Mouse (Mus musculus): Measurements from ENCODE around the gene Kif2c. TPM values are rescaled to one million over a fixed set of nuclear protein-coding genes. Genes with fewer than 3 reads are reported as not detected.

The Kif2c gene
- total and polyA plus RNA-seq, 2 experiments: 0.05 to 0.18 TPM

DNA sequence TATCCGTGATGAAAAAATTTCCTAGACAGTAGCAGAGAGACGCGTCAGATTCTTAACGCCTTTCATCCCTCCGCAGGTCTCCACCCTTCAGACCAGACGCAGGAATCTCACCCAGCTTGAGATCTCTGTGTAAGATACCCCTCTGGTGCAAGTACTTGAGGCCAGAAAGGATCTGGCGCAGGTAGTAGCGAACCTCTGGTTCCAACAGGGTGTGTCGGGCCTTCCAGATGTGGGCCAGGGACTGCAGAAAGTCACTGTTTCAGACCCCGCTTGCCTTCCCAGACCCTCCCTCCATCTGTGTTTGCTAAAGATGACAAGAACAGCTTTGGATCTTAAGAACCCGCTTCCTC, 49.7 kb downstream of the Kif2c start:
- Histone ChIP-seq H3K36me3 (ENCODE audit: control insufficient read depth, insufficient read depth, low read length) (peaks cover 44% of the 10 kb centered on the region), H3K4me1 (ENCODE audit: control insufficient read depth, insufficient read depth, low read length) (peaks cover 21% of the 10 kb centered on the region), H3K9ac (ENCODE audit: low read depth, low read length) (peak overlapping the region; percentile 85), H3K27me3 (ENCODE audit: control insufficient read depth, insufficient read depth, low read length) (no peaks in the 10 kb centered on the region), H3K79me2 (ENCODE audit: control insufficient read depth, insufficient read depth, low read length) (peaks cover 6% of the 10 kb centered on the region; the same call in 1 of the 2 replicates), H3K27ac (replicated peaks; ENCODE audit: insufficient read depth, low read depth, low read length) (peak overlapping the region; percentile 58), H3K4me3 (ENCODE audit: insufficient read depth, low read depth, low read length) (peak overlapping the region; percentile 82)
- DNase-seq (ENCODE audit: extremely low read depth, low read depth, low spot score): no peak
- TF ChIP-seq POLR2A (IDR thresholded peaks at IDR 0.05; ENCODE audit: extremely low read depth, insufficient read depth, low read length) (no peak), CTCF (IDR thresholded peaks at IDR 0.05; ENCODE audit: low read depth, low read length) (no peak)
- WGBS: 42% methylated on average over 11 of the region's 11 CpGs

GRCm38 (mm10) chr4:117131890-117132793, 50.3 kb downstream of the Kif2c start:
- TF ChIP-seq POLR2A (IDR thresholded peaks at IDR 0.05; ENCODE audit: extremely low read depth, insufficient read depth, low read length) (no peak), CTCF (IDR thresholded peaks at IDR 0.05; ENCODE audit: low read depth, low read length) (no peak)
- H3K27ac ChIP-seq (replicated peaks; ENCODE audit: insufficient read depth, low read depth, low read length): peak overlapping the region; percentile 58
- peaks cover 6% of the 10 kb centered on the region; the same call in 1 of the 2 replicates for H3K79me2 ChIP-seq (ENCODE audit: control insufficient read depth, insufficient read depth, low read length)
- no peak for DNase-seq (ENCODE audit: extremely low read depth, low read depth, low spot score)
- peaks cover 21% of the 10 kb centered on the region for H3K4me1 ChIP-seq (ENCODE audit: control insufficient read depth, insufficient read depth, low read length)
- peak overlapping the region; percentile 85 for H3K9ac ChIP-seq (ENCODE audit: low read depth, low read length)
- H3K4me3 ChIP-seq (ENCODE audit: insufficient read depth, low read depth, low read length): peak overlapping the region; percentile 82
- no peaks in the 10 kb centered on the region for H3K27me3 ChIP-seq (ENCODE audit: control insufficient read depth, insufficient read depth, low read length)
- H3K36me3 ChIP-seq (ENCODE audit: control insufficient read depth, insufficient read depth, low read length): peaks cover 47% of the 10 kb centered on the region
- 44% methylated on average over 7 of the region's 7 CpGs for WGBS

DNA sequence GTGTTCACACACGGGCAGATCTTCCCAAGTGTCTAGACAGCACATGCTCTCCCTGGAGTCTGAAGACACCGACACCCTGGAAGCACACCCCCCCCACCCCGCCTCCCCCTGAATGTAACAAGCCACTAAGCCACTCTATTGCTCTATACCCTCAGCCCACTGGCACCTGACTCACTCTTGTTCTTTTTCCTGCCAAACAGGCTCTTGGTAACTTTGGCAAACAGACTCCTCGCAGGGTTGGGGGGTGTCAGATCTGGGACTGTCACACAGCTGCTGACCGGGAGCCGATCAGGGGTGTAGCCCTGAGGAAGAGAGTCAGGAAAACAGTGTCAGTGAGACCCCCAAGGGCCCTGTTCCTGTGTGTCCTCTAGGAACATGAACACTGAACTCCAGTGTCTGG, 51.2 kb downstream of the Kif2c start:
- peaks cover 48% of the 10 kb centered on the region for H3K36me3 ChIP-seq (ENCODE audit: control insufficient read depth, insufficient read depth, low read length)
- DNase-seq (ENCODE audit: extremely low read depth, low read depth, low spot score): no peak
- H3K27me3 ChIP-seq (ENCODE audit: control insufficient read depth, insufficient read depth, low read length): no peaks in the 10 kb centered on the region
- peak overlapping the region; percentile 82 for H3K4me3 ChIP-seq (ENCODE audit: insufficient read depth, low read depth, low read length)
- peaks cover 6% of the 10 kb centered on the region; the same call in 1 of the 2 replicates for H3K79me2 ChIP-seq (ENCODE audit: control insufficient read depth, insufficient read depth, low read length)
- 67% methylated on average over 6 of the region's 6 CpGs for WGBS
- TF ChIP-seq POLR2A (IDR thresholded peaks at IDR 0.05; ENCODE audit: extremely low read depth, insufficient read depth, low read length) (no peak), CTCF (IDR thresholded peaks at IDR 0.05; ENCODE audit: low read depth, low read length) (no peak)
- H3K27ac ChIP-seq (replicated peaks; ENCODE audit: insufficient read depth, low read depth, low read length): peak overlapping the region; percentile 58; the same call in 1 of the 2 replicates
- H3K9ac ChIP-seq (ENCODE audit: low read depth, low read length): peak overlapping the region; percentile 85
- peaks cover 24% of the 10 kb centered on the region for H3K4me1 ChIP-seq (ENCODE audit: control insufficient read depth, insufficient read depth, low read length)

GRCm38 (mm10) chr4:117130790-117131189, 51.6 kb downstream of the Kif2c start:
- H3K36me3 ChIP-seq (ENCODE audit: control insufficient read depth, insufficient read depth, low read length): peaks cover 48% of the 10 kb centered on the region
- H3K79me2 ChIP-seq (ENCODE audit: control insufficient read depth, insufficient read depth, low read length): peaks cover 6% of the 10 kb centered on the region; the same call in 1 of the 2 replicates
- no peak for TF ChIP-seq CTCF (IDR thresholded peaks at IDR 0.05; ENCODE audit: low read depth, low read length)
- 0 out of 2 replicates have a peak, but pooled peaks have one; percentile 1 for TF ChIP-seq POLR2A (IDR thresholded peaks at IDR 0.05; ENCODE audit: extremely low read depth, insufficient read depth, low read length)
- peak overlapping the region; percentile 29 for H3K4me3 ChIP-seq (ENCODE audit: insufficient read depth, low read depth, low read length)
- peak overlapping the region; percentile 85 for H3K9ac ChIP-seq (ENCODE audit: low read depth, low read length)
- peaks cover 24% of the 10 kb centered on the region for H3K4me1 ChIP-seq (ENCODE audit: control insufficient read depth, insufficient read depth, low read length)
- DNase-seq (ENCODE audit: extremely low read depth, low read depth, low spot score): no peak
- H3K27me3 ChIP-seq (ENCODE audit: control insufficient read depth, insufficient read depth, low read length): no peaks in the 10 kb centered on the region
- 54% methylated on average over 6 of the region's 6 CpGs for WGBS
- peak overlapping the region; percentile 58; the same call in 1 of the 2 replicates for H3K27ac ChIP-seq (replicated peaks; ENCODE audit: insufficient read depth, low read depth, low read length)

DNA sequence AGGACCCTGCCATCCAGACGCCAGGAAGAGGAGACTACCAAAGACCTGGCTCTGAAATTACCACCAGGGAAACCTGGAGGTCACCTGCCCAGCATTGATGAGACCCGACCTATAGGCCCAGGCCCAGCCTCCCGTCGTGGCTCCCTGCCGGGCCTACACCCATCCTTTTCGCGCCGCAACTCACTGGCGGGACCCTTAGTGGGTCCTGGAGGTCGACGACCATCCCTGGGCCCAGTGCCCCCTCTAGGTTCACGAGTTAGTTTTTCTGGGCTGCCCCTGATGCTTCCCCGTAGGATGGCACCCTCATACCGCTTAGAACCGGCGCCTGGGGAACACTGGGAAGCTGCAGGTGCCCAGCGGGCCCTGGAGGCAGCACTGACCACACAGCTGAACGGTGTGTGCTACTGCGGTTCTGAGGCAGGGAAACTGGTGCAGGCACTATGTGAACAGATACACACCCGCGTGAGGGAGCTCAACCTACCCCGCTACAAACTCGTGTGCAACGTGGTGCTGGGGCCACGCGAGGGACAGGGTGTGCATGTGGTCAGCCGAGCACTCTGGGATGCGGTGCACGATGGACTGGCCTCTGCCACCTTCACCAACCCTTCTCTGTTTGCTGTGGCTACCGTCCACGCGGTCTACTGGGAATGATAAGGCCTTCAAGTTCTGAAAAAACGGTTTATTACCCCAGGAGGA, 54.3 kb downstream of the Kif2c start:
- TF ChIP-seq CTCF (IDR thresholded peaks at IDR 0.05; ENCODE audit: low read depth, low read length) (no peak), POLR2A (IDR thresholded peaks at IDR 0.05; ENCODE audit: extremely low read depth, insufficient read depth, low read length) (0 out of 2 replicates have a peak, but pooled peaks have one; percentile 1)
- Histone ChIP-seq H3K4me1 (ENCODE audit: control insufficient read depth, insufficient read depth, low read length) (peaks cover 20% of the 10 kb centered on the region), H3K27me3 (ENCODE audit: control insufficient read depth, insufficient read depth, low read length) (no peaks in the 10 kb centered on the region), H3K27ac (replicated peaks; ENCODE audit: insufficient read depth, low read depth, low read length) (no peak overlapping the region), H3K79me2 (ENCODE audit: control insufficient read depth, insufficient read depth, low read length) (peaks cover 1% of the 10 kb centered on the region; the same call in 1 of the 2 replicates), H3K4me3 (ENCODE audit: insufficient read depth, low read depth, low read length) (no peak overlapping the region), H3K9ac (ENCODE audit: low read depth, low read length) (no peak overlapping the region), H3K36me3 (ENCODE audit: control insufficient read depth, insufficient read depth, low read length) (peaks cover 48% of the 10 kb centered on the region)
- 79% methylated on average over 33 of the region's 33 CpGs for WGBS
- peak; percentile 24 for DNase-seq (ENCODE audit: extremely low read depth, low read depth, low spot score)
